Mouse (Mus musculus): ENCODE results near the gene Olfr689.
"Not testable (repeated sequence)": the region's sequence is repeated elsewhere in the genome, so short reads cannot be mapped to it uniquely, and the experiment has no call there.

Gene Olfr689

DNA sequence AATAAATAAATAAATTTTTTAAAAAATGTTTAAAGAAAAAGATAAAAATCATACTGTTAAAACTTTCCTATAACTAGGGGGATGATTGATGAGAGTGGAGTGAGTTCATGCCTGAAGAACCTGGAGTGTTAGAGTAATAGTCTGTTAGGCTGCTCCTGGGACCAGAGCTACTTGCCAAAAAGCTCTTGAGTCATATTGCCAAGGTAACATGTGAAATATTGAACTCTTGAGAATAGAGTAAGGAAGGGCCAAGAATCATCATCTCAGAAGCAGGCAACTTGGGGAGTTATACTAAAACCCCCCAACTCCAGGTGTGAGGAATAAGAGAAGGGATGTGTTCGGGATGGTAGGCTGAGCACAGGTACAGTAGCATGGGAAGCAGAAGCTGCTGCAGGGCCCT is at the start of gene Olfr689:
Gene Olfr689 (plus strand): TSS at position 301 of the 400 bp plus-strand sequence.
- DNase-seq (ENCODE audit: low spot score): no peak

DNA sequence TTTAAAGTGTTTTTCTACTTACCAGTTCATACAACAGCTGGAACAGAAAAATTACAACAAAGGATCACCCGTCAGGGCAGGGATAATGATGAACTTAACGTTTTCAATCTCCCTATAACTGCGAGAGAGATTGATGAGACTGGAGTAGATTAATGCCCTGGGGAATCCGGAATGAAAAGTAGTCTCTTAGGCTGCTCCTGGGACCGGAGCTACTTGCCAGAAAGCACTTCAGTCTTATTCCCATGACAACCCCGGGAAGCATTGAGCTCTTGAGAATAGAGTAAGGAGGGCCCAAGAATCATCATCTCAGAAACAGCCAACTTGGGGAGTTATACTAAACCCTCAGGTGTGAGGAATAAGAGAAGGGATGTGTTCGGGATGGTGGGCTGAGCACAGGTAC is 38.5 kb upstream of the Olfr689 start:
- DNase-seq (ENCODE audit: low spot score): no peak

- DNase-seq (ENCODE audit: low spot score): no peak
Observed at GRCm38 (mm10) chr7:105287795-105288194, 23.2 kb upstream of the Olfr689 start, which contains the start of gene Olfr688. TSS of gene Olfr688 (plus strand) at chr7:105288095.

DNA sequence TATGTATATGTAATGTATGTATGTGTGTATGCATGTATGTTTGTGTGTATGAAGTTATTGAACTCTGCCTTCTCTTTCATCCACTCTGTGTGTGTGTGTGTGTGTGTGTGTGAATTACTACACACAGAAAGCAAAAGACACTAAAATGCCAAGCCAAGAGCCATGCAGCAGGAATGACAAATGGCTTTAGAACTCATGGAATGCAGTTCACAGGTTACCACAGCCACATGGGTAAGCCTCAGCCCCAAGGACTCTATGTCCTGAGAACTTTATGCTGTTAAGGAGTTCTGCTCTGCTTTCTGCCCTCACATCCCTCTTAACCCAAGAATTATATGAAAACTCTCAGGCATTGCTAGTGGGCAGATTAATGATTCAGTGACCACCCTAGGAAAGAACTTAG is 20.9 kb upstream of the Olfr689 start:
- DNase-seq (ENCODE audit: low spot score): no peak

- no peak for DNase-seq (ENCODE audit: low spot score)
Observed at GRCm38 (mm10) chr7:105325302-105325701, 14.3 kb downstream of the Olfr689 start.

DNA sequence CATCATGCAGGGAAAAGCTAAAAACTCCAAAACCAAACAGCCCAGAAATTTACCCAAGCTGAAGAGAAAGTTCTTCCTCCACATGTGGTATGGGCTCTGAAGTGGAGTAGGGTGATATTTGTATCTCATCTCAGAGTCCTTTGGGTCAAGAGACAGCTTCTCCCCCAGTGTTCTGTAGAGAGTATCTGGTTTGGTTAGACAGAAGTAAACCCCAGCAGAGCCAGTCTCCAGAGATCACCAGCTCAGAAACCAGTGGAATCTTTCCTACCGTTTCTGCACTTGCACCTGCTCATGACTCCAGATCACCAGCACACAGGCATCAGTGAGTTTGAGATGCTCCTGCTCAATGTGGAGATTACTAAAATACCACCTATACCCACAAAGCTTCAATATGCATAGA is 23.0 kb downstream of the Olfr689 start, which contains the start of gene Olfr690:
Gene Olfr690 (minus strand): TSS at position 101 of the 400 bp plus-strand sequence.
- no peak for DNase-seq (ENCODE audit: low spot score)

DNA sequence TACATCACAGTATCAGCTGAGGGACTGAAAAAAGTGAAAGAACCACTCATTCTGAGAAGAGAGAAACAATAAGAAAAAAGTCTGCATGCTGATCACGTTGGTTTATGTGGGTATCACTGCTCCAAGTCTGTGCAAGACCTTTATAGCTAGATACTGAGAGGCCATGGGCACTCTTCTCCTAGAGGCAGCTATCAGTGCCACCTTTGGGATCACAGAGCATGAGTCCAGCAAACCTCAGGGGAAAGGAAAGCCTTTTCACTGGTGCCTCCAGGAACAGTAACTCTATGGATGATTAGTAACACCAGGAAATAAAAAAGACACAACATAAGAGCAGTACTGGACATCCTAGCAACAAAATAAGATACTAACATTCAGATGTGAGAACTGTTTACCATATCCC is 31.2 kb downstream of the Olfr689 start, which contains the start of gene Olfr691:
Gene Olfr691 (minus strand): TSS at position 101 of the 400 bp plus-strand sequence.
- no peak for DNase-seq (ENCODE audit: low spot score)

DNA sequence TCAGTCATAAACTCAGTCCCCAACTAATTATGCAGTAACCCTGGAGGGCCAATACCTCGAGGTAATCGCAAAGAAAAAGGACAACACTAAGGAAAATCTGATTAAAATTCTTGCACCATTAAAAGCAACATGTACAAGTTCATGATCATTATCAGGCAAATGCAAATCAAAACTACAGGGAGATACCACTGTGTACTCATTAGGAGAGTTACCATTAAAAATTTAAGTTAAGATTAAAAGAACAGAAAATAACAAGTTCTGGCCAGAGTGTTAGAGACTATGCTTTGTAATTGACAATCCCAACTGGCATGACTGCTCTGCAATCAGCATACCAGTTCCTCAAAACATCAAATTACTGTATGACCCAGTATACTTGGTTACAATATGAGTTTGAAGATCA is 31.8 kb downstream of the Olfr689 start:
- DNase-seq (ENCODE audit: low spot score): no peak

- not testable (repeated sequence) for DNase-seq (ENCODE audit: low spot score)
Observed at GRCm38 (mm10) chr7:105356064-105356463, 45.1 kb downstream of the Olfr689 start.

DNA sequence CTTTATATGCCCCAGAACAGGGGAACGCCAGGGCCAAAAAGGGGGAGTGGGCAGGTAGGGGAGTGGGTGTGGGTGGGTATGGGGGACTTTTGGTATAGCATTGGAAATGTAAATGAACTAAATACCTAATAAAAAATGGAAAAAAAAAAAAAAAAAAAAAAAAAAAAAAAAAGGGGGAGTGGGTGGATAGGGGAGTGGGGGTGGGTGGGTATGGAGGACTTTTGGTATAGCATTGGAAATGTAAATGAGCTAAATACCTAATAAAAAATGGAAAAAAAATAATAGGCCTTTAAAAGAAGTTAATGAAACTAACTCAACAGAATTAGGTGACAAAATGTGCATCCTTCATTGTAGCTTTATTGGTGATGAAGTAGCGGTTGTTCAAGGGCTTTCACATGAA is 45.5 kb downstream of the Olfr689 start:
- DNase-seq (ENCODE audit: low spot score): not testable (repeated sequence)

DNA sequence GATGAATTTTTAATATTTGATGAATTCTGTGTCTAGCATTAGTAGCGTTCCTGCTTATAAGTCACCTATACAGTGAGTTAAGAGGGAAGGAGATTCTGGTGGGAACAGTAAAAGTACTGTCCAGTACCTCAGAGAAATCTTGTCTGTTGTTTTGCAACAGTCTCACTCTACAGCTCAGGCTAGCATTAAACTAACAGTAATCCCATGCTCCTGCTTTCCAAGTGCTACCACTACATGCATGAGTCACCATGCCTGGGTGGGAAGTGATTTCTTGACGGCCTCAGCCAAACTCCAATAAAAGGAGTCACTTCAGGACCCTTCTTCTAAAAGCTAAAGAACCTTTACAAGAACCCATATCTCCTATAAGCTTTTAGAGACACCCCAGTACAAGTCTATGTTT is 50.7 kb downstream of the Olfr689 start:
- DNase-seq (ENCODE audit: low spot score): no peak

- no peak for DNase-seq (ENCODE audit: low spot score)
Observed at GRCm38 (mm10) chr7:105367268-105367667, 56.3 kb downstream of the Olfr689 start.

DNA sequence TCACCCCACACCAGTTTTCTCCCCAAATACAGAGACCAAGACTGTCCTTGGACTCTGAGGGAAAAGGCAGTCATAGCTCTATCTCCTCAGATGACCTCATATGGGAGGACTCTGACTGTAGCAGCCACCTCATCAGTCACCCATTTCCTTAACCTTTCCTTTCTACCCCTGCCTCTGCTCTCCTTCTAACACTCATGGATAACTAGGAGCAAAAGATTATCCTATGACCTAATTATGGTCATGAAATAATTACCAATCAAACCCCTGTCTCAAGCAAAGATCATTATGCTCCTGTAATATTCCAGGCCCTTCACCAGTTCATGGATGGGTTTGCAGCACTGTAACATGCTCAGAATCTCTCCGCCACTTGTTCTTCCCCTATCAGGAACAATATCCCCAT is 57.0 kb downstream of the Olfr689 start, which contains the start of gene Olfr692:
Gene Olfr692 (plus strand): TSS at position 301 of the 400 bp plus-strand sequence.
- DNase-seq (ENCODE audit: low spot score): no peak

- no peak for DNase-seq (ENCODE audit: low spot score)
Observed at GRCm38 (mm10) chr7:105368521-105368920, 57.6 kb downstream of the Olfr689 start.
